Mouse (Mus musculus) spleen, adult 2 months (tissue): Measurements from ENCODE around the gene Gja8.

Experiments
- CTCF ChIP-seq: fragments of 200-500 bp; IDR thresholded peaks from 2 replicates; pipeline ENCODE4 v1.5.1; 2011; ENCODE audit warnings: mild to moderate bottlenecking, inconsistent platforms; ENCODE audit not compliant: insufficient read depth, insufficient read length, insufficient replicate concordance; ENCODE audit errors: extremely low read depth
- POLR2A ChIP-seq: fragments of 200-500 bp; IDR thresholded peaks from 2 replicates; pipeline ENCODE4 v1.6.1; 2011; ENCODE audit warnings: low read depth, low read length, inconsistent platforms

DNA sequence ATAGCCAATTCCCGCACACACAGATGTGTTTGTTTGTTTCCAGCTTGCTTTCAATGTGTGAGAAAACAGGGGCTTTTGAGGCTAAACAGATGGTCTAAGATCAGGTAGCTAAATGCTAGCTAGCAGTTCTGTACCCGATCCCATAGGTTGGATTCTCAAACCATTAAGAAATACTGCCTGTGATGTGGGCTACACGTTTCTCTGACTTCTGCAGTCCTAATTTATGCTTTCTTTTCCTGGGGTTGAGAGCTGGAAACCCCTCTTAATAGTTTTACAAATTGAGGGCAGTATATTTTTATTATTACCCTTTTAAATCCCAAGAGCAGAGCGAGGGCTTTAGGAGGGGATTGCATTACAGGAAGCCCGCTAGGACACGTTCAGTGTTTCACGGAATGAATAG, 4.8 kb downstream of the Gja8 start:
- TF ChIP-seq CTCF (no peak), POLR2A (no peak)
